Mouse (Mus musculus): ENCODE measurements around the gene Fads1. TPM values are rescaled to one million over a fixed set of nuclear protein-coding genes. Genes with fewer than 3 reads are reported as not detected.
"Not testable (repeated sequence)": the region's sequence is repeated elsewhere in the genome, so short reads cannot be mapped to it uniquely, and the experiment has no call there.

Gene Fads1
- polyA plus RNA-seq, 1 experiment from 2014 or later, result 106 TPM

DNA sequence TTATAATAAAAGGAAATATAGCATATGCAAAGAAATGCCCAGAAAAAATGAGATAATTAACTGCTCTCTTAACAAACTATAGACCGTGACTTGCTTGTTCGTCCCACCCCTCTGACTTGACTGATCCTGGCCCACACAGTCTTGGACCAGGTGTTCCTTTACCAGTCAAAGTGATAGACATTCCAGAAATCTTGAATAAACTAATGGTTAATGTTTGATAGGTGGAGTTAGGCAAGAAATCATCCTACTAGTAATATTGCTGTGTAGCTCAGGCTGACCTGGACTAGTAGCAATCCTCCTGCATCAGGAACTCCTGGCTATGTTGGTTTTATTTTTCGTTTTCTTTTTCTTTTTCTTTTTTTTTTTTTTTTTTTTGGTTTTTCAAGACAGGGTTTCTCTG, 14.2 kb upstream of the Fads1 start:
- H3K36me3 ChIP-seq, result no peaks in the 10 kb centered on the region
- no peaks in the 10 kb centered on the region for H3K27me3 ChIP-seq
- H3K9me3 ChIP-seq, result no peaks in the 10 kb centered on the region
- H3K27ac ChIP-seq, result no peak overlapping the region
- H3K4me1 ChIP-seq, result peaks cover 6% of the 10 kb centered on the region; the same call in 1 of the 2 replicates
- no peak overlapping the region for H3K4me3 ChIP-seq
- 84% methylated on average over 3 of the region's 3 CpGs for WGBS
- no peak for ATAC-seq (ENCODE audit: borderline replicate concordance, extremely low read depth, low FRiP score, low TSS enrichment)
- H3K4me2 ChIP-seq, result no peak overlapping the region
- no peak overlapping the region for H3K9ac ChIP-seq

DNA sequence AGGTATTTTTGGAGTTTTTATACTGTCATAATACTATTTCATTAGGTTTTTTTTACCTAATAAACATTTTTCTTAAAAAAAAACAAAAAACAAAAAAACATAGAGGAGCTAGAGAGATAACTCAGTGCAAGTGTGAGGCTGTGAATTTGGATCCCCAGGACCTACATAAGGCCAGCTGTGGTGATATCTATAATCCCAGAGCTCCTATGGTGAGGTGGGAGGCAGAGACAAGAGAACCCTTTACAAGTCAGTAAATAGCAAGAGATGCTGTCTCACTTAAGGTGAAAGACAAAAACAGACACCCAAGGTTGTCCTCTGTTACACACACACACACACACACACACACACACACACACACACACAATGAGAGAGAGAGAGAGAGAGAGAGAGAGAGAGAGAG, 13.5 kb upstream of the Fads1 start:
- Histone ChIP-seq H3K4me2 (no peak overlapping the region), H3K27ac (no peak overlapping the region), H3K9me3 (no peaks in the 10 kb centered on the region), H3K27me3 (no peaks in the 10 kb centered on the region), H3K9ac (no peak overlapping the region), H3K4me1 (peaks cover 6% of the 10 kb centered on the region; the same call in 1 of the 2 replicates), H3K4me3 (no peak overlapping the region), H3K36me3 (no peaks in the 10 kb centered on the region)
- ATAC-seq (ENCODE audit: borderline replicate concordance, extremely low read depth, low FRiP score, low TSS enrichment), result no peak

GRCm38 (mm10) chr19:10169692-10170330, 12.9 kb upstream of the Fads1 start:
- H3K4me2 ChIP-seq; H3K9me3 ChIP-seq; H3K27me3 ChIP-seq; H3K4me1 ChIP-seq; H3K4me3 ChIP-seq; H3K36me3 ChIP-seq; H3K9ac ChIP-seq; ATAC-seq (ENCODE audit: borderline replicate concordance, extremely low read depth, low FRiP score, low TSS enrichment); H3K27ac ChIP-seq: not testable (repeated sequence)
- WGBS, result 89% methylated on average over 3 of the region's 3 CpGs

GRCm38 (mm10) chr19:10170466-10170865, 12.2 kb upstream of the Fads1 start:
- Histone ChIP-seq H3K4me3 (no peak overlapping the region), H3K4me1 (peaks cover 6% of the 10 kb centered on the region; the same call in 1 of the 2 replicates), H3K9ac (no peak overlapping the region), H3K36me3 (no peaks in the 10 kb centered on the region), H3K27me3 (no peaks in the 10 kb centered on the region), H3K27ac (no peak overlapping the region), H3K9me3 (no peaks in the 10 kb centered on the region), H3K4me2 (no peak overlapping the region)
- ATAC-seq (ENCODE audit: borderline replicate concordance, extremely low read depth, low FRiP score, low TSS enrichment), result no peak
- 37% methylated on average over 1 of the region's 1 CpGs for WGBS

GRCm38 (mm10) chr19:10171359-10171758, 11.3 kb upstream of the Fads1 start:
- ATAC-seq (ENCODE audit: borderline replicate concordance, extremely low read depth, low FRiP score, low TSS enrichment), result no peak
- Histone ChIP-seq H3K4me1 (peaks cover 13% of the 10 kb centered on the region), H3K9ac (no peak overlapping the region), H3K36me3 (no peaks in the 10 kb centered on the region), H3K27ac (no peak overlapping the region), H3K4me3 (no peak overlapping the region), H3K4me2 (no peak overlapping the region), H3K27me3 (no peaks in the 10 kb centered on the region), H3K9me3 (no peaks in the 10 kb centered on the region)
- WGBS, result 81% methylated on average over 7 of the region's 7 CpGs

DNA sequence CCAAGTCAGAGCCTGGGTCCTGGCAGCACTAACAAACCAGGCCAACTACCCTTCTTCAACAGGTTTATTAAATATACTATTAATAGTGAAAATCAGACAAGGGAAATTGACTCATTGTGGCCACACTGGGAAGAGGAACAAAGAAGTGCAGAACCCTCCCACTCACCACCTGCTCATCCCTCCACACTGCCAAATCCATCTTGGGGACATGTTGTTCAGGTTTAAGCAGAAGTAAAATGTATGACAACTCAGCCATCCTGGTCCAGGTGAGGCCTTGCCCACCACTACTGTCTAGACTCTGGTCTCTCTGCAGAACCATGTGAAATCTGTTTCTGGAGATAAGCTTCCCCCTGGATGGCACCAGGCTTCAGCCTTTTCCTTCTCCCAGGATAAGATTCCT, 10.8 kb upstream of the Fads1 start:
- Histone ChIP-seq H3K9ac (no peak overlapping the region), H3K27me3 (no peaks in the 10 kb centered on the region), H3K4me3 (no peak overlapping the region), H3K4me1 (peaks cover 16% of the 10 kb centered on the region), H3K27ac (no peak overlapping the region), H3K9me3 (no peaks in the 10 kb centered on the region), H3K36me3 (no peaks in the 10 kb centered on the region), H3K4me2 (no peak overlapping the region)
- no peak for ATAC-seq (ENCODE audit: borderline replicate concordance, extremely low read depth, low FRiP score, low TSS enrichment)

- Histone ChIP-seq H3K9ac (no peak overlapping the region), H3K4me3 (no peak overlapping the region), H3K4me2 (no peak overlapping the region), H3K27me3 (no peaks in the 10 kb centered on the region), H3K4me1 (peaks cover 20% of the 10 kb centered on the region), H3K9me3 (no peaks in the 10 kb centered on the region), H3K27ac (no peak overlapping the region), H3K36me3 (no peaks in the 10 kb centered on the region)
- WGBS, result 75% methylated on average over 5 of the region's 5 CpGs
- ATAC-seq (ENCODE audit: borderline replicate concordance, extremely low read depth, low FRiP score, low TSS enrichment), result no peak
Observed at GRCm38 (mm10) chr19:10173116-10173718, 9.5 kb upstream of the Fads1 start.

- WGBS, result 83% methylated on average over 7 of the region's 7 CpGs
- H3K4me2 ChIP-seq, result no peak overlapping the region
- H3K36me3 ChIP-seq, result no peaks in the 10 kb centered on the region
- no peak overlapping the region for H3K27ac ChIP-seq
- peaks cover 20% of the 10 kb centered on the region for H3K4me1 ChIP-seq
- no peaks in the 10 kb centered on the region for H3K27me3 ChIP-seq
- ATAC-seq (ENCODE audit: borderline replicate concordance, extremely low read depth, low FRiP score, low TSS enrichment), result no peak
- no peak overlapping the region for H3K4me3 ChIP-seq
- H3K9ac ChIP-seq, result no peak overlapping the region
- no peaks in the 10 kb centered on the region for H3K9me3 ChIP-seq
Observed at GRCm38 (mm10) chr19:10173844-10174539, 8.7 kb upstream of the Fads1 start.

DNA sequence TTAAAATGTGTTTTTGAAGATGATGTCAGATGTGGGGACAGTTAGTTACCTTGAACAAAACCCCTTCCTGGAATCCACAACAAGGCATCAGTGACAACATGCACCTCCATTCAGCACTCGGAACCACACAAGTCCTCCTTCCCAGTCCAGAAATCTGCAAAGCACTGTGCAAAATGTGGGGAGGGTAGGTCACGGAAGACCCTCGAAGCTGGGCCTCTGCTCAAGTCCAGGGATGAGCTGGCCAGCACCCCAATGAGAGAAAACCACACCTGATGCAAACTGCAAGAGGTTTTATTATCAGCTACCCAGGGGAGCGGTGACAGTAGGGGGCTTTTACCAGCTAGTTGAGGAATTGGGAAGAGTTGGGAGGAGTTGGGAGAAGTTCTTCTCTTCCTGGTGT, 7.7 kb upstream of the Fads1 start:
- H3K27me3 ChIP-seq, result no peaks in the 10 kb centered on the region
- no peaks in the 10 kb centered on the region for H3K36me3 ChIP-seq
- no peak overlapping the region for H3K4me3 ChIP-seq
- H3K4me2 ChIP-seq, result no peak overlapping the region
- H3K9me3 ChIP-seq, result no peaks in the 10 kb centered on the region
- peaks cover 20% of the 10 kb centered on the region for H3K4me1 ChIP-seq
- H3K9ac ChIP-seq, result no peak overlapping the region
- H3K27ac ChIP-seq, result no peak overlapping the region
- ATAC-seq (ENCODE audit: borderline replicate concordance, extremely low read depth, low FRiP score, low TSS enrichment), result no peak
- WGBS, result 78% methylated on average over 4 of the region's 4 CpGs

DNA sequence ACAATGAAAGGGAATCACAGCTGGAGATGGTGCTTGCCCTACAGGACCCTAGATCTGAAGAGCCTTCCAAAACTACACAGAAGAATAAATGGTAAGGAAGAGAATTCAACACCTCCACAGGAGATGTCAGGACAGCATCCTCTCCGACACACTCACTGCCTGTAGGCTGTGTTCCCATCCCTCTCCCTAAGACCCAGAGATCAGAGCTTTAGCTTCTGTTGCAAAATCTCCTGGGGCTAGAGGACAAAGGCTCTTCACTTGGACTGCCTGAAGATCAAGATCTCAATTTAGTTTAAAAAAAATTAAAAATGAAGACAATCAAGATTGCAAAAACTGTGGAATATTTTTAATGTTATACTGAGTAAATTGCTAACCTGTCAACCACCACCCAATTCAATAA, 6.2 kb upstream of the Fads1 start:
- no peak overlapping the region; the same call in 1 of the 2 replicates for H3K4me2 ChIP-seq
- peak; percentile 53; the same call in 1 of the 2 replicates for ATAC-seq (ENCODE audit: borderline replicate concordance, extremely low read depth, low FRiP score, low TSS enrichment)
- H3K4me3 ChIP-seq, result no peak overlapping the region
- H3K4me1 ChIP-seq, result peaks cover 20% of the 10 kb centered on the region
- peak overlapping the region; percentile 63; the same call in 1 of the 2 replicates for H3K27ac ChIP-seq
- no peaks in the 10 kb centered on the region for H3K27me3 ChIP-seq
- 50% methylated on average over 1 of the region's 1 CpGs for WGBS
- H3K9ac ChIP-seq, result no peak overlapping the region
- H3K36me3 ChIP-seq, result no peaks in the 10 kb centered on the region
- no peaks in the 10 kb centered on the region for H3K9me3 ChIP-seq

DNA sequence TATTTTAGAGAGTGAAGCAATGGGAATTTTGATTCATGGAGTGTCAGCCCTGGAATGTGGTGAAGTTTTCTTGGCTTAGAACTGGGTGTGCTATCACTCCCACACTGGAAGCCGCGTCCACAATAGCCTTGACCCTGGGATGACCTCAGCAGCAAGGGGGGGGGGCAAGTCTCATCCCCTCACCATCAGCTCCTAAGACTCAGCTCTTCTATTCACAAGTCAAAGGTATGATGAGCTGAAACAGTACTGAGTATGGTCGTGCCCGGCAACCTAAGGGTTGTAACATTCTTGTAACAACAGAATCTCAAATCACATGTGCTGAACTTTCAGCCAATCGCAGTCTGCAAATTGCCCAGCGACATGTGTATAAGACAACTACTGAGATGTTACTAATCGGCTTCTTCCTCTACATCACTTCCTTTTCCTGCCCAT, 5.7 kb upstream of the Fads1 start:
- Histone ChIP-seq H3K9ac (no peak overlapping the region), H3K4me3 (no peak overlapping the region), H3K27me3 (no peaks in the 10 kb centered on the region), H3K9me3 (no peaks in the 10 kb centered on the region), H3K4me2 (peak overlapping the region; percentile 39), H3K36me3 (no peaks in the 10 kb centered on the region), H3K27ac (peak overlapping the region; percentile 63), H3K4me1 (peaks cover 21% of the 10 kb centered on the region)
- peak; percentile 88 for ATAC-seq (ENCODE audit: borderline replicate concordance, extremely low read depth, low FRiP score, low TSS enrichment)
- WGBS, result 22% methylated on average over 7 of the region's 7 CpGs

- Histone ChIP-seq H3K4me1 (peaks cover 27% of the 10 kb centered on the region), H3K4me2 (no peak overlapping the region), H3K27ac (no peak overlapping the region), H3K9me3 (no peaks in the 10 kb centered on the region), H3K36me3 (peaks cover 11% of the 10 kb centered on the region), H3K4me3 (no peak overlapping the region), H3K27me3 (no peaks in the 10 kb centered on the region), H3K9ac (no peak overlapping the region)
- ATAC-seq (ENCODE audit: borderline replicate concordance, extremely low read depth, low FRiP score, low TSS enrichment), result no peak
- 90% methylated on average over 7 of the region's 7 CpGs for WGBS
Observed at GRCm38 (mm10) chr19:10181225-10181624, 1.5 kb upstream of the Fads1 start.
